ENCODE assay signal across 10 mouse cellular contexts in genomic region chr10:127071203-127071602, GRCm38 (mm10). TPM values are rescaled to one million over a fixed set of nuclear protein-coding genes. Genes with fewer than 3 reads are reported as not detected.
DNase-seq lines count a peak whose midpoint lies in the region; ATAC-seq and TF ChIP-seq lines count a peak whose summit lies in the region.
"Had no signal": no experiment of that assay in that cellular context is flagged by ENCODE, and none has a peak within 500 bp of the region (broad histone marks: within the 10 kb centered on the region; RNA-seq: fewer than 3 reads in every experiment).

No protein-coding gene starts in this region.

- H3K9me3 ChIP-seq in heart, embryonic 15.5 days (replicated peaks) = no peaks in the 10 kb centered on the region
- no peaks in the 10 kb centered on the region for H3K9me3 ChIP-seq in hindbrain, embryonic 15.5 days
- no peaks in the 10 kb centered on the region for H3K9me3 ChIP-seq in midbrain, embryonic 14.5 days (ENCODE audit: control insufficient read depth, low read length)

- DNase-seq in heart, postnatal 4 days = no peak
- DNase-seq in midbrain, embryonic 14.5 days = no peak
- no peak for DNase-seq in right cerebral cortex, postnatal 25 days
- DNase-seq in embryo, embryonic 11 days = no peak
- no peak for DNase-seq in ovary, adult 18-20 months (ENCODE audit: low spot score)

- H3K27me3 ChIP-seq in heart, embryonic 15.5 days = peaks cover 14% of the 10 kb centered on the region
- H3K27me3 ChIP-seq in hindbrain, embryonic 15.5 days = no peaks in the 10 kb centered on the region
- no peaks in the 10 kb centered on the region for H3K27me3 ChIP-seq in midbrain, embryonic 14.5 days (ENCODE audit: control insufficient read depth, insufficient read depth, low read length)
- H3K27me3 ChIP-seq: Patski had no signal

- H3K4me3 ChIP-seq in heart, embryonic 15.5 days = peak overlapping the region; percentile 78
- H3K4me3 ChIP-seq in bone marrow macrophage, adult 2 months (ENCODE audit: insufficient read depth, low read length) = peak overlapping the region; percentile 73; the same call in 1 of the 2 replicates
- peak overlapping the region; percentile 53 for H3K4me3 ChIP-seq in hindbrain, embryonic 15.5 days
- peak overlapping the region; percentile 54 for H3K4me3 ChIP-seq in midbrain, embryonic 14.5 days (replicated peaks; ENCODE audit: low read depth, low read length)

- peaks cover 25% of the 10 kb centered on the region for H3K36me3 ChIP-seq in heart, embryonic 15.5 days
- peaks cover 19% of the 10 kb centered on the region for H3K36me3 ChIP-seq in hindbrain, embryonic 15.5 days
- H3K36me3 ChIP-seq in midbrain, embryonic 14.5 days (ENCODE audit: control insufficient read depth, insufficient read depth, low read length) = peaks cover 22% of the 10 kb centered on the region

- H3K27ac ChIP-seq in heart, embryonic 15.5 days = no peak overlapping the region
- no peak overlapping the region for H3K27ac ChIP-seq in bone marrow macrophage, adult 2 months (ENCODE audit: insufficient read depth, low read depth, low read length)
- H3K27ac ChIP-seq in hindbrain, embryonic 15.5 days (replicated peaks) = peak overlapping the region; percentile 91
- peak overlapping the region; percentile 77; the same call in 1 of the 2 replicates for H3K27ac ChIP-seq in midbrain, embryonic 14.5 days (replicated peaks; ENCODE audit: low read depth, low read length)

- peak overlapping the region; percentile 74 for H3K4me2 ChIP-seq in heart, embryonic 15.5 days
- peak overlapping the region; percentile 96 for H3K4me2 ChIP-seq in hindbrain, embryonic 15.5 days
- H3K4me2 ChIP-seq in midbrain, embryonic 14.5 days (ENCODE audit: low read length) = peak overlapping the region; percentile 95

- no peak for TF ChIP-seq CTCF in bone marrow macrophage, adult 2 months (IDR thresholded peaks at IDR 0.05; ENCODE audit: low read depth, low read length)

- 74% methylated on average over 9 of the region's 9 CpGs for WGBS in heart, embryonic 15.5 days
- WGBS in hindbrain, embryonic 15.5 days = 78% methylated on average over 9 of the region's 9 CpGs
- WGBS in midbrain, embryonic 14.5 days = 83% methylated on average over 9 of the region's 9 CpGs

- TF ChIP-seq POLR2A in bone marrow macrophage, adult 2 months (IDR thresholded peaks at IDR 0.05; ENCODE audit: borderline replicate concordance, low read depth, low read length) = no peak

- H3K9ac ChIP-seq in heart, embryonic 15.5 days = 0 out of 2 replicates have a peak overlapping the region, but pooled peaks have one; percentile 15
- peak overlapping the region; percentile 67 for H3K9ac ChIP-seq in hindbrain, embryonic 15.5 days
- H3K9ac ChIP-seq in midbrain, embryonic 14.5 days (replicated peaks; ENCODE audit: low read length) = peak overlapping the region; percentile 74

- peaks cover 21% of the 10 kb centered on the region for H3K4me1 ChIP-seq in heart, embryonic 15.5 days (replicated peaks)
- peaks cover 9% of the 10 kb centered on the region for H3K4me1 ChIP-seq in bone marrow macrophage, adult 2 months (ENCODE audit: control insufficient read depth, insufficient read depth, low read length)
- H3K4me1 ChIP-seq in hindbrain, embryonic 15.5 days (replicated peaks) = peaks cover 29% of the 10 kb centered on the region
- peaks cover 14% of the 10 kb centered on the region for H3K4me1 ChIP-seq in midbrain, embryonic 14.5 days (ENCODE audit: control insufficient read depth, insufficient read depth, low read length)

- no peak for ATAC-seq in heart, embryonic 15.5 days (replicated peaks; ENCODE audit: insufficient number of reproducible peaks, insufficient read depth, low FRiP score, low read depth)
- no peak for ATAC-seq in hindbrain, embryonic 15.5 days (ENCODE audit: low FRiP score, low read depth)
- no peak for ATAC-seq in midbrain, embryonic 14.5 days (ENCODE audit: low FRiP score, low TSS enrichment)
- ATAC-seq: Patski had no signal

RNA-seq across cellular contexts. Expression of gene Tspan31, which starts 1.1 kb away (rescaled TPM):
- polyA plus RNA-seq in heart, embryonic 15.5 days (2015; fragmentation: Nextera tagmentation; extraction: Ambion mirVana) = 100 and 119 TPM in 2 replicates
- 10 to 100 TPM; 49.2 to 49.7 TPM for total RNA-seq in heart, postnatal 4 days (2021)
- polyA plus RNA-seq in bone marrow macrophage, adult 2 months (2012; ENCODE audit: insufficient read depth, insufficient read length, missing spikeins) = 116 and 126 TPM in 2 replicates
- polyA plus RNA-seq in hindbrain, embryonic 15.5 days (2015; fragmentation: Nextera tagmentation; extraction: Ambion mirVana) = 120 and 123 TPM in 2 replicates
- 67.7 and 71.7 TPM in 2 replicates for polyA plus RNA-seq in midbrain, embryonic 14.5 days (2014; fragmentation: Nextera tagmentation; extraction: Ambion mirVana)

RNA-seq across cellular contexts. Expression of gene Agap2, which starts 3.9 kb away (rescaled TPM):
- 0.62 TPM in 1 of 2 replicates, not detected in the other for polyA plus RNA-seq in heart, embryonic 15.5 days (2015; fragmentation: Nextera tagmentation; extraction: Ambion mirVana)
- 1 to 10 TPM; 2.1 to 2.8 TPM for total RNA-seq in heart, postnatal 4 days (2021)
- polyA plus RNA-seq in bone marrow macrophage, adult 2 months (2012; ENCODE audit: insufficient read depth, insufficient read length, missing spikeins) = 0.85 and 2.0 TPM in 2 replicates
- 4.0 and 4.9 TPM in 2 replicates for polyA plus RNA-seq in hindbrain, embryonic 15.5 days (2015; fragmentation: Nextera tagmentation; extraction: Ambion mirVana)
- polyA plus RNA-seq in midbrain, embryonic 14.5 days (2014; fragmentation: Nextera tagmentation; extraction: Ambion mirVana) = 8.1 and 13.1 TPM in 2 replicates

RNA-seq across cellular contexts. Expression of gene Cdk4, which starts 7.9 kb away (rescaled TPM):
- polyA plus RNA-seq in heart, embryonic 15.5 days (2015; fragmentation: Nextera tagmentation; extraction: Ambion mirVana) = 718 and 864 TPM in 2 replicates
- 100 to 1,000 TPM; 289 to 314 TPM for total RNA-seq in heart, postnatal 4 days (2021)
- 161 and 187 TPM in 2 replicates for polyA plus RNA-seq in bone marrow macrophage, adult 2 months (2012; ENCODE audit: insufficient read depth, insufficient read length, missing spikeins)
- 743 and 831 TPM in 2 replicates for polyA plus RNA-seq in hindbrain, embryonic 15.5 days (2015; fragmentation: Nextera tagmentation; extraction: Ambion mirVana)
- polyA plus RNA-seq in midbrain, embryonic 14.5 days (2014; fragmentation: Nextera tagmentation; extraction: Ambion mirVana) = 1,072 and 1,231 TPM in 2 replicates

RNA-seq across cellular contexts. Expression of gene March9, which starts 11.2 kb away (rescaled TPM):
- 0.13 and 0.25 TPM in 2 replicates for polyA plus RNA-seq in heart, embryonic 15.5 days (2015; fragmentation: Nextera tagmentation; extraction: Ambion mirVana)
- total RNA-seq in heart, postnatal 4 days (2021) = 1 to 10 TPM; 1.7 to 1.8 TPM
- polyA plus RNA-seq in bone marrow macrophage, adult 2 months (2012; ENCODE audit: insufficient read depth, insufficient read length, missing spikeins) = 1.2 and 1.7 TPM in 2 replicates
- 7.3 and 8.4 TPM in 2 replicates for polyA plus RNA-seq in hindbrain, embryonic 15.5 days (2015; fragmentation: Nextera tagmentation; extraction: Ambion mirVana)
- polyA plus RNA-seq in midbrain, embryonic 14.5 days (2014; fragmentation: Nextera tagmentation; extraction: Ambion mirVana) = 11.8 and 17.4 TPM in 2 replicates

RNA-seq across cellular contexts. Expression of gene Cyp27b1, which starts 23.2 kb away (rescaled TPM):
- 0.08 and 0.13 TPM in 2 replicates for polyA plus RNA-seq in heart, embryonic 15.5 days (2015; fragmentation: Nextera tagmentation; extraction: Ambion mirVana)
- under 1 TPM in 1 of 2 experiments, not detected in 1; 0.45 TPM for total RNA-seq in heart, postnatal 4 days (2021)
- polyA plus RNA-seq in bone marrow macrophage, adult 2 months (2012; ENCODE audit: insufficient read depth, insufficient read length, missing spikeins) = not detected in 2 replicates
- polyA plus RNA-seq in hindbrain, embryonic 15.5 days (2015; fragmentation: Nextera tagmentation; extraction: Ambion mirVana) = 0.21 and 0.26 TPM in 2 replicates
- not detected in 2 replicates for polyA plus RNA-seq in midbrain, embryonic 14.5 days (2014; fragmentation: Nextera tagmentation; extraction: Ambion mirVana)
- total RNA-seq: megakaryocyte progenitor cell, adult 5-6 weeks had no signal

Comparison
In these comparisons a context has a peak if more than half of its experiments do, and no peak if none do; other contexts are left out.
1. H3K27ac ChIP-seq: peak in hindbrain, embryonic 15.5 days (single experiment) and midbrain, embryonic 14.5 days (single experiment); none in heart, embryonic 15.5 days (single experiment) and bone marrow macrophage, adult 2 months (single experiment).
2. H3K9ac ChIP-seq: peak in every context shown above with its lines; median percentile 74 in midbrain, embryonic 14.5 days; 67 in hindbrain, embryonic 15.5 days; 15 in heart, embryonic 15.5 days.
3. Peak in every context shown above with its lines, with median percentiles within 50 percentile points of each other: H3K4me2 ChIP-seq and H3K4me3 ChIP-seq.